Mouse (Mus musculus): ENCODE measurements around the gene Ltbp4.

Gene Ltbp4

DNA sequence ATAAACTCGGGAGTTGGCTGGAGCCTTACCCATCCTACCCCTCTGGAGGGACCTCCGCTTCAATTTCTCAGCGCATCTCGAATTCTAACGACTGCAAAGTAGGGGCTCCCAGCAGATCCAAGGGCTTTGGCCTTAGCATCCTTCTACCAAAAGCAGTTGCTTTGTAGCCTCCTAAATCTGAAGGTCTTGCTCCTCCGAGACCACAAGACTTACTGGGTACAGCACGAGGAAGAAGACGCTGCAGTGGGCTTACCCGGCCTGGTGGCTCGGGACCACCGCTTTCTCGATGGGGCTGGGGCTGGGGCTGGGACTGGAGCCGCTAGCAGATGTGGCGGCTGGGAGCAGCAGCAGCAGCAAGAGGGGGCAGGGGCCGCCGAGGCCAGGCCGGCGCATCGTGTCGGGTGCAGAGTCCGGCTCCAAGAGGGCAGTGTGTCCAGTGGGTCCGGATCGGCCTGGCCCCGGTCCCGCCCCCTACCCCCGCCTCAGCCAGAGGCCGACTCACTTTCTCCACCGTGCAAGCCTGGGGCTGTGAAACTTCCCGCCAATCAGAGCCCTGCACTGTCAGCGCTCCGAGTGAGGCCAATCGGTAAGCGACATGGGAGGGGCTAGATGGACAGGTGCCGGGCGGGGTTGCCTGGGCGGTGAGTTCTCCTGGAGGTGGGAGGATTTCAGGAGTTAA is at the start of gene Ltbp4:
Ltbp4 (minus strand) TSS at position 518 of the 679 bp plus-strand sequence.
- peak; percentile 66 for DNase-seq (ENCODE audit: low spot score)

DNA sequence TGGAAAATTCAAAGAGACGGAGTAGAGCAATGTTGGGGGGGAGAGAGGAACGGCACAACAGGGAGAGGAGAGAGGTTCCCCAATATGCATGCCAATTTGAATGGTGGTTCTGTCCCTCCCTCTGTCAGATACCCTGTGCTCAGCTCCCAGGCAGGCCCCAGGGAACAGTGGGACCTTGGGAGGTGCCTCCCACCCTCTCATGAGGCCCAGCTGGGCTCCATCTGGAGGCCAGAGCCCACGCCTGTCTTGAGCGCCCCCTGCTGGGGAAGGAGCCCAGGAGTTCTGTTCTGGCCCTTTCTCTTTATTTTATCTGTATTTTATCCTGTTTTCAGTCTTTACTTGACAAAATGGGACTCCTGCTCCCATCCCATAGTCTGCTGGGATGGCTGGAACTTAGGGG is 47.2 kb upstream of the Ltbp4 start:
- DNase-seq (ENCODE audit: low spot score) = peak; percentile 73

DNA sequence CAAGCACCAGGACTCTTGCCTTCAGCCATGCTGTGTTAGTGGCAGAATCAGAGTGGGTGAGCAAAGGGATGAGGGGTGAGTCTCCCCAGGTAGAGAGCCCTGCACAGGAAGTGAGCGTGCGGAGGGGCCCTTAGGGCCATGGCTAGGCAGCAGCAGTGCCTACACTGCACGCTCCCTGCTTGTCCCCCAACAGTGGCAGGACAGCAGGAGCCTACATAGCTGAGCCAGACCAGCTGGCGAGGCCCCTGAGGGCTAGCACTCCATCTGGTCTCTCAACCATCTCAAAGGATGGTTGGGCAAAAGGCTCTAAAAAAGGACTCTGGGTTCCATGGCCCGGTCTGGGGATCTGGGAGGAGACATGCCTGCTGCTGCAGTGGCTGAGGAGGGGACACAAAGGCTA is 46.6 kb upstream of the Ltbp4 start:
- no peak for DNase-seq (ENCODE audit: low spot score)

DNA sequence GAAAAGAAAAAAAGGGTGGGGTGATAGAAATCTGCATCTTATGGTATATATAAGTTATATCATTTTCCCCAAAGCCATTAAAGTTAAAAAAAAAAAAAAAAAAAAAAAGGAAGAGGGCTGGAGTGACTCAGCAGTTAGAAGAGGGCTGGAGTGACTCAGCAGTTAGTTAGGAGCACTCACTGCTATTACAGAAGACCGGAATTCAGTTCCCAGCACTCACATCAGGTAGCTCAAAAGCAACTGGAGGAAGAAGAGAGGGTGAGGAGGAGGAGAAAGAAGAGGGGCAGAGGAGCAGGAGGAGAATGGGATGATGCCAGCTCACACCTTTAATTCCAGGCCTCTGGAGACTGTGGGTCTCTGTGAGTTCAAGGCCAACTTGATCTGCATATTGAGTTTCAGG is 45.7 kb upstream of the Ltbp4 start:
- DNase-seq (ENCODE audit: low spot score) = no peak

DNA sequence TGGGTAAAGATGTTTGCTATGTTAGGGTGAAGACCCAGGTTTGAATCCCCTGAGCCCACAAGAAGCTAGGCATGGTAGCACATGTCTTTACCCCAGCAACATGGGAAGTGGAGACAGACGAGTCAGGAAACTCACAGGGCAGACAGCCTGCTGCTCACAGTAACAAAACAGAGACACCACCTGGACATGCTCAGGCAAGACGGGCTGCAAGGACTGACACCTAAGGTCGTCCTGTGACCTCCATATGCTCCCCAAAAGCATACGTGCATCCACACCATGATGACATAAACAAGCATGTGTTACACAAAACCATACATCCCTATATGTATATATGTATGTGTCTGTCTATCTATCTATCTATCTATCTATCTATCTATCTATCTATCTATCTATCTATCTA is 44.1 kb upstream of the Ltbp4 start:
- DNase-seq (ENCODE audit: low spot score) = no peak

DNA sequence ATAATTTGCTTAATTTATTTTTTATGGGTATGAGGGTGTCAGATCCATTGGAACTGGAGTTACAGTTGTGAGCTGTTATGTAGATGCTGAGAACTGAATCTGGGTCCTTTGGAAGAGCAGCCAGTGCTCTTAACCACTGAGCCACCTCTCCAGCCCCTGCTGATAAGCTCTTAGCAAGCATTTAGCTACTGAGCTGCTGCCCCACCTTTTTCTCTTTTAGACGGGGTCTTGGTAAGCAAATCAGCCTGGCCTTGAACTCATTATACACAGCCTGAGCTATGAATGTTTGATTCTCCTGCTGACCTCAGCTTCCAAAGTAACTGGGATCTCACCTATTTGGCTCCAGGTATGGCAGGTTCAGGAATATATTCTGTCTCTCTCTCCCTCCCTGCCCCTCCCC is 43.5 kb upstream of the Ltbp4 start:
- no peak for DNase-seq (ENCODE audit: low spot score)

DNA sequence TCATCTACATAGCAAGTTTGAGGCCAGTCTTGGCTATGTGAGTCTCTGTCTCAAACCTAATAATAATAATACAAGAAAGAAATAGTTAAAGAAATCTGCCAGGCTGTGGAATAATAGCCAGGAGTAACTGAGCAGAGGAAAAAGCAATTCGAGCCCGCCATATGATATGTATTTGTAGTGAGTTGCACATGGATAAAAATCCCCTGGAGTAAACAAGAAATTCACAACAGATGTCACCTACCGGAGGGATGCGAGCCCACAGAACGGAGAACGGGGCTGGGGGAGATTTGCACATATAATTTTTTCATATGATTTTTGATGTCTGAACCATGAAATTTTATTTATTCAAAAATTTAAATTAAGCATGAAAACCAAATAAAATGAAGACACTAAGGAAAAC is 42.3 kb upstream of the Ltbp4 start:
- no peak for DNase-seq (ENCODE audit: low spot score)

DNA sequence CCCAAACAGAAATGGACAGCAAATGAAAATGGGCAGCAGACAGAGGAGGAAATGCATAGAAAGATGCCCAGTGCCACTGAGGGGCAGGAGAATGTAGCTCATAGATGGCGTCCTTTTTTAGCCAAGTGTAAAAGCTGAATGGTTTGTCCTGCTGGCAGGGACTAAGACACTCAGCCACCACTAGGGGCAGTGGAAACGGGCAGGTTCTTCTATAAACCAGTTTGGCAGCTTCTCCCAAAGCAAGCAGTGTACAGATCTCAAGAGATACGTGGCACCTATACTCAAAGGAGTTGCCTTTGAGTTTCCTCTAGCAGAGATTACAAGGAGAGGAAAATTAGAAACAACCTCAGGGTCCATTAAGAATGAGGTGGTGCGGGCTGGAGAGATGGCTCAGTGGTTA is 40.9 kb upstream of the Ltbp4 start:
- peak; percentile 70 for DNase-seq (ENCODE audit: low spot score)

DNA sequence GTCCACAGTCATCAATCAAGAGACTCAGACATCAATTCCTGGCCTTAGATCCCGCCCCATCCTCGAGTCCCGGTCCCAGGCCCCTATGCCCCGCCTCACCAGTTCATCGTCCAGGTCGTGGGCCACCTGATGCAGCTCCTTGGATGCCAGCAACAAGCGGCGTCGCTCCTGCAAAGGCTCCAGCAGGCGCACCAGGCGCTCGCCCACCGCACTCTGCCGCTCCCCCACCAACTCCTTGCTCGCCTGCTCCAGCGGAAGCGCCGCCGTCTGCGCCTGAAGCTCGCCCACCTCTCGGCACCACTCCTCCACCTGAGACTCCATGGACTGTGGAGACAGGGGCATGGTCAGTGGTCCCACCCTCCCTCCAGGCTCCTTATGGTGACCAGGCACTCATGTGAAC is 37.8 kb upstream of the Ltbp4 start:
- no peak for DNase-seq (ENCODE audit: low spot score)

DNA sequence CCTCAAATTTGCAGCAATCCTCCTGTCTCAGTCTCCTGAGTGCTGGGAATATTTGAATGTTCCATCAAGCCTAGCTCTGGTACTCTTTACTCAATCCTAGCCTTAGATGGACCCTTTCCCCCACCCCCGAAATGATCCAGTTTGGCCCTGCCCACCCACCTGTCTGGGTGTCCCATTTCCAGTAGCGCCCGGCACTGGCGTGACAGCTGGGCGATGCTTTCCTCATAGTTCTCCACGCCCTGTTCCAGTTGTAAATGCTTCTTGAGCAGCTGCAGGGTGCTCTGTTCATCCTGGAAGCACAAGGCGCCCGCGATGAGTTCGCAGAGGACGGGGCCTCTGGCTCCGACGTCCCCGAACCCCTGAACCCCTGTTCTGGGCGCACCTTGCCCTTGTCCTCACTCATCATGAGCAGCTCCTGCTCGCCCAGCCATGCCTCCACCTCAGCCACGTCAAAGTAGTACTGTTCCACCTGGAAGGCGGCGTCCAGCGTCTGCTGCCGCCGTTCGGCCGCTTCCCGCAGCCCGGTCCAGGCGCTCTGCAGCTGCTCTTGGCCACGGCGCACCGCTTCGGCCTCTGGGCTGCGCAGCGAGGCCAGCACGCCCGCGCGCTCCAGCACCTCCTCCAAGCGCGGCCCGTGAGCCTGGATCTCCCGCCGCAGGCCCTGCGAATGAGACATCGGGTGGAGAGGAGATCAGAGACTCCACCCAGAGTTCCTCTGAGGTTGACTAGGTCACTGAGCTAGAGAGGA is 34.4 kb upstream of the Ltbp4 start:
- DNase-seq (ENCODE audit: low spot score) = peak; percentile 14

DNA sequence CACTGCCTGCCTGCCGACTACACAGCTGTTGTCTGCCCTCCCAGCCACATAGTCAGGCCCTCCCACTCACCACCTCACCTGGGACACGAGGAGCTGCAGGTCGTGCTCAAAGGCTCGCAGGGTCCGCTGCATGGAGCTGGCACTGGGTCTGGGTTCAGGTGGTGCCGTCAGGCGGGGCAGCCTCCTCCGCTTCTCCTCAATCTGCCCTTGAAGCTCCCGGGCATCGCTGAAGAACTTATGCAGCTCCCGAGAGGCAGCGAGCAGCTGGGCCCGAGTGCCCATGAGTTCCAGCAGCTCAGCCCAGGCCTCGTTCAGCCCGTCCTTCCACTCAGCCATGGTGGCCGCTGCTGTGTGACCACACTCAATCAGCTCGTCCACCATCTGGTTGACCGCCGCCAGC is 31.6 kb upstream of the Ltbp4 start:
- no peak for DNase-seq (ENCODE audit: low spot score)

DNA sequence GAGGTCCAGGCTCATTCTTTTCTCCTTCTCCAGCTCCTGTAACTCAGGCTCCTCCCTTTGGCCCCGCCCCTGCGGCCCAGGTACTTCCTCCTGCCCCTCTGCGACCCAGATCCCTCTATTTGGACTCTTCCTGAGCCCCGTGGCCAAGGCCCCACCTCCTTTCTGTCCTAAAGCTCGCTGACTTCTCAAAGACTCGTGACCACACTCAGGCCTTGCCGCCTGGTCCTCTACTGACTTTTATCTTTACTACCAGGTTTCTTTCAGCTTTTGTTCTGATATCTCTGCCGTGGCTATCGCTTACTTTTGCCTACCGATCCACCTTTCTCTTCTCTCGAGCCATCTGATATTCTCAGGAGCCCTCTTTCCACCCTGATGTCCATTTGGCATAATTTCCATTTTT is 30.5 kb upstream of the Ltbp4 start:
- no peak for DNase-seq (ENCODE audit: low spot score)

DNA sequence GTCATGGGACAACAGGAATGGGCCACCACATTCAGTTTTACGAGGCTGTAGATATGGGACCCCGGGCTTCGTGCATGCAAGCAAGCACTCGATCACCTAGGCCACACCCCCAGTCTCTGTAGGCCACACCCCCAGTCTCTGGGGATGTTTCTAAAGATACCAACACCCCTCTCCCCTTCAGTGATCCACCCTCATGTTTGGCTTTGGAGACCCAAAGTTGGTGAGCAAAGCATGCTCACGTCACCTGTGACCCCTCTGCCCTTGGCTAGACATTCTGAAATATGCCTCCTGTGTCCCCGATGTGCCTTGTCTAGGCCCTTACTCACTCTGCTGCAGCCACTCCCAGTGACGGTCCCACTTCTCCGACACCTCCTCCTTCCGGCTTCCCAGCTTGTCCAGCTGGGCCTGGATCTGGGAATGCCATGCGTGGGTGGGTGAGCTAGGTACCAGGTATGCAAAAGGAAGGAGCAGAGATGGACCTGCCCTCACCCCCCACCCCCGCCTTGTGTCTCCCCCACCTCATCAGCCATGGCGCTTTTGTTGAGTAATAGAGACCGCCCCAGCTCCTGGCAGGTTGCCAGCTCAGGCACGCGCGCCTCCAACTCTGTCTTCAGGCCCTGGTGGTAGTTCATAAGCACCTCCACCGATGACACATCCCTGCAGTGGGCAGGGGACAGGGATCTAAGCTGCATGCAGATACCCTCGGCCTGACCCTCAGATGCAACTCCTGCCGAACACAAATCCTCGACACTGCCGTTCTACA is 28.8 kb upstream of the Ltbp4 start:
- DNase-seq (ENCODE audit: low spot score) = no peak

DNA sequence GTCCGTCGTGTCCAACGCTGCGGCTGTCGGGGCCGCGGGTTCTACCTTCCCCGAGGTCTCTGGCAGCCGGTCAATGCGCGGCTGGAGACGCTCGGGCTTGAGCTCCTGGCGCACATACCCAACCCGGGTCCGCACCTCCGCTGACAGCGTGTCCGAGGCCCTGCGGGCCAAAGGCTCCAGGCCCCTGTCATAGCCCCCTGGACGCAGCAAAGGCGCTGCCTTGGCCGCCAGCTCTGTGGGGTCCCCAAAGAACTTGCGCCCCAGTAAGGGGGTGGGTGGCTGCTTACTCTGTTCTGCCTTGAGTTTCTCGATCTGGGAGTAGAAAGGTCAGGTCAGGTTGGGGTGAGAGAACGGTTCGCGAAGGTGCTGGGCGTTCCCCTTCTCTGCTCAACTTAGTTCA is 26.9 kb upstream of the Ltbp4 start:
- DNase-seq (ENCODE audit: low spot score) = no peak

DNA sequence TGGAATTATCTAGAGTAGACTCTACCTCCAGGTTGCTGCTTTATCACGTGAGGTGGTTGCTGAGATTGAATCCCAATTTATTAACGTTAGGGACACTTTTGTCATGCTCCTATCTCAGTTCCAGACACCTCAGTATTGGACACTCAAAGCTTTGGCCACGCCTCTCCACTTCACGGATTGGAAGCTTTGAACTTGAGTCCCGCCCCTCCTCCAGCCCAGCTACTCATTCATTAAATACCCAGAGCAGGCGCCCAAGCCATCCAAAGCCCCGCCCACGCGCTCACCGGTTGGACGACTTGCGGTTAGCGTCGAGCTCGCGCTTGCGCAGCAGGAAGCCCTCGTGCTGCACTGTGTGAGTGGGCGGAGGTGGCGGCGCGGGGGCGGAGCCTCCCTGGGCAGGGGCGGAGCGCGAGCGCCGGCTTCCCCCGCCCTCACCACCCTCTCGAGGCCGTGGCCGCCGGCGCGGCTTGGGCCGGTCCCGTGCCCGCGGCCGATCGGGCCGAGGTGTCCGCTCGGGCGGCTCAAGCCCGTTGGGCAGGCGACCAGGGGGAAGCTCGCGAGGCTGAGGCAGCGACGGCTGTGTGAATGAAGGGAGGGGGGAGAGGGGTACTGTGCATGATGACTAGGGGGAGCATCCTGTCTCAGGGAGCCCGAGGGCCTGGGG is 23.9 kb upstream of the Ltbp4 start:
- peak; percentile 100 for DNase-seq (ENCODE audit: low spot score)

DNA sequence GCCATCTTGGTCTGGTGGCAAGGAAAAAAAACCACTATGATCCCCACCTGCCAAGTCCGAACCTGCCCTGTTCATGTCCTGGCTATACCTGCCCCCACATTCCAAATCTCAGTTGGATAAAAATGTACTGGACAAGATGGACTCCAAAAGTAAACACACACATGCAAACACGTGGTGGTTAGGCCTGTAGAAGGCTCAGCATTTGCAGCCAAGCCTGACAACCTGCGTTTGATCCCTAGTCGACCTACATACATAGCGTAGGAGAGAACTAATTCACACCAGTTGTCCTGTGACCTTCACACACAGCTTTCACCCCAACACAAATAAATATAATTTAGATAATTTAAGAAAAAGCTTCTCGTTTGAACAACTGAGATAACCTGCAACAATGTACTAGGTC is 23.3 kb upstream of the Ltbp4 start:
- no peak for DNase-seq (ENCODE audit: low spot score)

DNA sequence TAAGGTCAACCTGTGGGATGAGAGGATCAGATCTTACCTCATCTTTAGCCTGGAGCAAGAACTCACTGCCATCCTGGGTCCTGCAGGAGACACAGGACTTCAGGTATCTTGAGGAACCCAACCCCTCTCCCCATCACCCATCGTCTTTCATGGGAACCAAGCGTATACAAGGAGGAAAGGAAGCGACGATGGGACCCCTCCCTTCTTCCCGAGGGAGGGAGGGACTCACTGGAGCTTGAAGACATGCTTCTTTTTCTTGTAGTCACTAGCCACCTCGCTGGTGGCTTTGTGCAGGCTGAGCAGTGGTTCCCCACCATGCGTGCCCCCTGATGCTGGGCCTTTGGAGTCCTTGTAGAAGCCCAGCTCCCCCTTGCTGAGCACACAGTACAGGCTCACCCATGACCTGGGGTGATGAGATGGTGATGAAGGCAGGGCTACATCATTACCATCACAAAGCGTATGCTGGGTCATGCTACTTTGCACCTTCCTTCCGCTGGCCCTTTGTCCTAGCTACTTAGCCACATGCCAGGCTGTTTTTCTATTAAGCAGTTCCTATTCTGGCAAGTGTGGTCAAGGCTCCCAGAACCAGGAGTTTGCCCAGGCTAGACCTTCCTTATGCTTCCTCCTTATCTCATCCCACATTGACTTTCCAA is 22.3 kb upstream of the Ltbp4 start:
- DNase-seq (ENCODE audit: low spot score) = no peak

DNA sequence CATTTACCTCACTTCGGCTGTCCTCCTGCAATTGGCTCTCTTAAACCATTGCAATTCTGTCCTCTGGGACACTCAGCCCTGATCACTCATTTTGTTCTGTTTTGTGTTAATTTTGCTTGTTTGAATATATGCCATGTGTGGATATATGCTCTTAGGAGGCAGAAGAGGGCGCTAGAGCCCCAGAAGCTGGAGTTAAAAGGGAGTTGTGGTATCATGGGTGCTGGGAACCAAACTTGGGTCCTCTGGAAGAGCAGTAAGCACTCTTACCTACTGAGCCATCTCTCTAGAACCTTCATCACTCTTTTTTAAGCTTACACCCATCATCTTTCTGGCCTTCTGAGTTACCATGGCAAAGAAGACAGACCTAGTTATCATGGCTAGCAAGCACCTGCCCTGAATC is 21.7 kb upstream of the Ltbp4 start:
- DNase-seq (ENCODE audit: low spot score) = no peak

DNA sequence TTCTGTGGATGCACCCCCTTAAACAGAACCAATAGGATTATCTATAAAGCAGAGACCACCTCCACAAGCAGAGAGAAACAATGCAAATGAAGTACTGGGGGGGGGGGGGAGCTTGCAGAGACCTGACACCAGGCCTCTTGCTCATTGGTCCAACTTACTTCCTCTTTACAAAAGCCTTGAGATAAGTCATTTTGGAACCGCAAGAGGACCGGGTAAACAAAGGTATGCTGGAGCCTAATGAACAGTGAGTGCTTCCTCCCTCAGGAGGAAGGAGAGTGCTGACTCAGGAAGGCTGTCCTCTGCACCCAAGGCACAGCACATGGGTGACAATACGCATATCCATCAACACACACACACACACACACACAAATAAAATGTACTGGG is 20.1 kb upstream of the Ltbp4 start:
- no peak for DNase-seq (ENCODE audit: low spot score)

DNA sequence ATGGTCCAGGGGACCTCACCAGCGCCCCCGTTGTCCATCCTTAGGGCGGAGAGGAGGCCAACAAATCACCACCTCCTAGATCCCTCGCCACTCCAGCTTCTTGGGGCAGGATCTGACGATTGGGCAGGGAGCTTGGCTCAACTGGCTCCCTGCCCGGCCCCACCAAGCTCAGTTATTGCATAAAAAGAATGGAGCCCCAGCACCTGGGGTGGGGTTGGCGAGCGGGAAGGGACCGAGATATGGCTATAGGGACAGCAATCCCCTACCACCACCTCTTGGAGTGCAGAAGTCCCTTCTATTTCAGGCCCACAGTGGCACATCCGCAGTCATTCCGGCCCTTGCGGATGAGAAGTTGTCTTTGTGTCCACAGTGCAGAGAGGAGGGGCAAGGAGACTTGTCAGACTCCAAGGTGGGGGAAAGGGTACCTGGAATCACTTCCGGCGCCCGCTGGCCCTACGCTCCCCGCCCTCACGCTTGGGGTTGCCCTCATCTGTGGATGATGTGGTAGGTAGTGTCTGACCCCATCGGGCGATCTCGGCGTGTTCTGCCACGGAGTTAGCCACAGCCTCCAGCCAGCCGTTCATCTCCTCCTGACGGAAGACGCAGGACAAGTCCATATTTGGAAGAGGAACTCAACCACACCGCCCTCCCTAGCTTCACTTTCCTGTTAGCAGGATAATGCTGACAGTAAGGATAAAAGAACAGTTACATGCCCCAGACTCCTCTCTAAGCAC is 19.5 kb upstream of the Ltbp4 start, which contains the start of gene Gm20479:
Gm20479 (minus strand) TSS at position 559 of the 734 bp plus-strand sequence.
- peak; percentile 39 for DNase-seq (ENCODE audit: low spot score)

DNA sequence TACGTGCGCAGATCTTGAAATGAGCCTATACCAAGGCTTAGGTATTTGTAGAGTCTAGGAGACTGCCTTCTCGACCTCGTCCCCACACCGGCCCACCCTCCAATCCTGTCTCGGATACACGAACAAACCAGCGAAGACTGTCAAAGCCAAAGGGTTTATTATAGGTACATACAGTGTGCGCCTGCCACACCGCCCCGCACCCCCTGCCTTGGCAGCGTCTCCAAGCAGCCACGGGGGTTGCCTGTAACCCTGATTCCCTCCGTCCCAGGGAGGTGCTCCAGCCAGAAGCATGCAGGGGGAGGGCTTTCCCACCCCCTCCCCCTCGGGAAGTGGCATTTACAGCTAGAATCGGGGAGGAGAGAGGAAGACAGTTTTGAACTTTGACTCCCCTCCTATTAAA is 18.8 kb upstream of the Ltbp4 start:
- peak; percentile 35 for DNase-seq (ENCODE audit: low spot score)
